Mouse (Mus musculus): ENCODE measurements at regions not wholly inside any gene's neighbourhood (a gene's known extent, or its start where the extent isn't known, plus 50 kb on each side); places are given as distances from the start of the nearest gene placed in this dataset.

- TF ChIP-seq CTCF (IDR thresholded peaks at IDR 0.05; ENCODE audit: low read depth), result no peak
- no peak for TF ChIP-seq EP300 (optimal IDR thresholded peaks at IDR 0.05)
Measured at GRCm38 (mm10) chr11:71902304-71903019, 134.8 kb downstream of the Aipl1 start.

All from stomach, postnatal 0 days (tissue).